Mouse (Mus musculus) brain, adult 2 months (tissue): ENCODE results near the gene Tceal1.

ENCODE experiments used
- DNase-seq: peaks from one replicate; pipeline ENCODE4 v3.0.0; 2011; ENCODE audit warnings: low read depth, low spot score

Gene Tceal1

DNA sequence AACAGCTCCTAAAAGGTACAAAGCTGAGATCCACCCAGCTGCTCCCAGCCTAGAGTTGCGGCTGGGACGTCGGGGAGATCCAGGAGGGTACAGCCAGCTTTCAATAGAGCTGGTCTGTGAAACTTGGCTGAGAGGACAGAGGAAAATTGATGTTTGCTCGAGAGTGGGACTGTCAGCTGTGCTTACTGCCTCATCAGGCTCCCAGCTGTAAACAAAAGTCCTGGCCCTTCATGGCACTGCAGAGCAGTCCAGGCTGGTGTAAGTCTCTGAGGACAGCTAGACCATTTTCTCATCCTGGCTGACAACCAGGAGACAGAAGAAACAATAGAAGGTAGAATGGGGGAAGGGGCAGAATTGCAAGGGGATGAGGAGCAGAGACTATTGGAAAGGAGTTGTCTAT is 41.5 kb downstream of the Tceal1 start:
- peak; percentile 87 for DNase-seq

DNA sequence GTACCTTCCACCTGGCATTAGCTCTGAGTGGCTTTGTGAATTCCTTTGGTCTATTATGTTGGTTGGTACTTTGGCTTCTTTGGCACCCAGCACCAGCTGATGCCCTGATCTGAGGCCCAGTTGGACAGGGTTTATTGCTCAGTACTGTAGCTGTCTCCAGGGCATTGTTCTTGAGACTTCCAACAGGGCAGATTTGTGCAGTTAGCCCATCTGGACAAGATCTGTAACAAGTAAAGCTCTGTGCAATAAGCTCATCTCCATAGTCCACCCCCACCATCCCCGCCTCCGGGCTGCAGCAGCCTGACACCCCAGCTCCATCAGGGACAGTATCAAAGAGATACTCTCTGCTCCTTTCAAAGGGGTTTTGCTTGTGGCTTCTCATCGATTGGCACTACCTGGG is 47.7 kb downstream of the Tceal1 start:
- peak; percentile 87 for DNase-seq
